Mouse (Mus musculus): ENCODE data around the gene Gm4297. TPM values are rescaled to one million over a fixed set of nuclear protein-coding genes. Genes with fewer than 3 reads are reported as not detected.

Gene Gm4297
- not detected in 2 replicates for polyA plus RNA-seq (2012; ENCODE audit: low replicate concordance)

DNA sequence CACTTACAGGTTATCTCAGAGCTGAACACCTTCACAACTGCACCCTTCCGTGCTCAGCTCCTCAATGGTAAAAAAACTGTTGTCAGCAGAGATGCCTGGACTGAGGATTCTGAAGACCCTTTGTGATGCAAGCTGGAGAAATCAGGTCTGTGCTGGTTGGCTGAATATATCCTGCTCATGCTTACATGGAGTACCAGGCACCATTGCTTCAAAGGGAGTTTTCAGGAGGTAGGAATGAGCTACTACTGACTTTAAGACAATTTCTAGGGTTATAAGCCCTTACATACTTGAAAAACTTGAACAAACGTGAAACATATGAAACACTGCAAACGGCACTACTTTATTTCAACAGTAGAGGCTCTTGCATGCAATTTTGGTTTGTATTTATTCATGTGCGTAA lies at the start of gene Gm4297:
TSS of gene Gm4297 (minus strand) at position 101 of the 400 bp plus-strand sequence.

Other genes starting within 250 kb of the Gm4297 start
- not detected in 2 replicates for gene Gm5934, start 74.1 kb downstream of the Gm4297 start, polyA plus RNA-seq (2012; ENCODE audit: low replicate concordance)
- not detected in 2 replicates for gene Gm5935, start 200.3 kb upstream of the Gm4297 start, polyA plus RNA-seq (2012; ENCODE audit: low replicate concordance)